ENCODE assay signal across 8 mouse cellular contexts in genomic region chr15:95885953-95886820, GRCm38 (mm10).
DNase-seq lines count a peak whose midpoint lies in the region; ATAC-seq and TF ChIP-seq lines count a peak whose summit lies in the region.

No protein-coding gene starts in this region.

- peak overlapping the region; percentile 5; the same call in 1 of the 2 replicates for H3K27ac ChIP-seq in kidney, postnatal 0 days
- H3K27ac ChIP-seq in liver, embryonic 15.5 days (replicated peaks), result peak overlapping the region; percentile 98

- no peaks in the 10 kb centered on the region for H3K36me3 ChIP-seq in kidney, postnatal 0 days (ENCODE audit: insufficient read depth, low read length)
- 0 out of 2 replicates have a peak, but pooled peaks cover 7% of the 10 kb centered on the region for H3K36me3 ChIP-seq in liver, embryonic 15.5 days (replicated peaks)

- 51% methylated on average over 18 of the region's 18 CpGs for WGBS in kidney, postnatal 0 days
- WGBS in liver, embryonic 15.5 days (ENCODE audit: insufficient replicate concordance), result 75% methylated on average over 18 of the region's 18 CpGs

- no peaks in the 10 kb centered on the region for H3K9me3 ChIP-seq in kidney, postnatal 0 days (replicated peaks; ENCODE audit: low read length)
- no peaks in the 10 kb centered on the region for H3K9me3 ChIP-seq in liver, embryonic 15.5 days (replicated peaks)

- H3K4me2 ChIP-seq in kidney, postnatal 0 days (ENCODE audit: low read length), result no peak overlapping the region
- peak overlapping the region; percentile 69; the same call in 1 of the 2 replicates for H3K4me2 ChIP-seq in liver, embryonic 15.5 days

- 0 out of 2 replicates have a peak, but pooled peaks have one; percentile 8 for TF ChIP-seq CTCF in kidney, postnatal 0 days (IDR thresholded peaks at IDR 0.05; ENCODE audit: low read depth)

- H3K4me3 ChIP-seq in kidney, postnatal 0 days (replicated peaks; ENCODE audit: low read depth, low read length), result no peak overlapping the region
- H3K4me3 ChIP-seq in liver, embryonic 15.5 days (replicated peaks), result no peak overlapping the region

- H3K9ac ChIP-seq in kidney, postnatal 0 days (ENCODE audit: low read depth, low read length), result no peak overlapping the region
- H3K9ac ChIP-seq in liver, embryonic 15.5 days, result peak overlapping the region; percentile 1; the same call in 1 of the 2 replicates

- H3K27me3 ChIP-seq in kidney, postnatal 0 days (ENCODE audit: insufficient read depth, low read length), result no peaks in the 10 kb centered on the region
- H3K27me3 ChIP-seq in liver, embryonic 15.5 days, result no peaks in the 10 kb centered on the region

- ATAC-seq in kidney, postnatal 0 days (replicated peaks; ENCODE audit: low FRiP score, low read depth), result no peak
- no peak for ATAC-seq in liver, embryonic 15.5 days (ENCODE audit: insufficient read depth)
- ATAC-seq in erythroid progenitor cell, adult 5-6 weeks (replicated peaks; ENCODE audit: low FRiP score, poor library complexity, severe bottlenecking), result no peak

- H3K4me1 ChIP-seq in kidney, postnatal 0 days (replicated peaks; ENCODE audit: insufficient read depth, low read length), result peaks cover 7% of the 10 kb centered on the region
- peaks cover 79% of the 10 kb centered on the region for H3K4me1 ChIP-seq in liver, embryonic 15.5 days (replicated peaks)

- peak; percentile 40 for DNase-seq in embryo, embryonic 10 days (ENCODE audit: low spot score)
- DNase-seq in embryo, embryonic 9.5 days (ENCODE audit: extremely low spot score), result no peak
- DNase-seq in kidney, postnatal 0 days (ENCODE audit: low spot score), result peak; percentile 37
- no peak for DNase-seq in kidney, postnatal 25 days
- peak; percentile 22 for DNase-seq in embryo, embryonic 11 days
- DNase-seq in c-Kit-positive CD71-positive TER-119-positive erythroid progenitor cells, embryonic 14.5 days (ENCODE audit: low spot score), result no peak

Comparison
In these comparisons a context has a peak if more than half of its experiments do, and no peak if none do; other contexts are left out.
1. DNase-seq: peak in embryo, embryonic 10 days (single experiment), kidney, postnatal 0 days (single experiment) and embryo, embryonic 11 days (single experiment); none in embryo, embryonic 9.5 days (single experiment), kidney, postnatal 25 days (0 of 2) and c-Kit-positive CD71-positive TER-119-positive erythroid progenitor cells, embryonic 14.5 days (single experiment).